Comparison of ENCODE assay signal across 8 mouse cellular contexts in the genomic region with DNA sequence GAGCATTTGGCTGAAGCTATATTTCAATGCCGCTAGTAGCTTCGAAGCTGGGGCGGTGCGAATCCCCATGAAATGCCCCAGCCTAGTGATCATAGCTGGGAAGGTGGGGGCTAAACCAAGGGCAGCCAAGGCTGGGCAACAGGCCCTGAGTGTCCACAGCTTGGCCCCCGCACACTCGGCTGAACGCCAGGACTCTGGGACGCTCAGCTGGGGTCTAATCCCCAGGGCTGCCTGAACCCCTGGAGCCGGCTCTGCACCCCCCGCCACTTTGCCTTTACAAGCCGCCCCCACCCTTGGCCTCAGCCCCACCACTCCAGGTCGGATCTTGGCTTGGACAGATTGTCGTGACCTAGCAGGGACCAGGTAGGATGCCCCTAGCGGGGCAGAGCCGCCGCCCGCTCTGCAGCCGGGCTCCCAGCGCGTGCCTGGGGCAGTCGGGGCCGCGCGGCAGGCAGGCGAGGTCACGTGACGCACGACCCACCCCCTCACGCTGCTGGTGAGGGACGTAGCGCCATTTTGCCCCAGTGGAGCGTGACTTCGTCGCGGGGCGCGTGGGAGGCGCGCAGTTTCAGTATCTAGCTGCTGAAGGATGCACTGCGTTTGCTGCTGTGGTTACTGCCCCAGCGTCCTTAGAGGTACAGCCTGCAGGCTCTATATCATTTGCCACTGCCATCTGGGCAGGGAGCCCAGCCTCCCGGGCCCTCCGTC. TPM values are rescaled to one million over a fixed set of nuclear protein-coding genes. Genes with fewer than 3 reads are reported as not detected.
DNase-seq lines count a peak whose midpoint lies in the region; ATAC-seq and TF ChIP-seq lines count a peak whose summit lies in the region.

No protein-coding gene starts in this region.

- H3K9ac ChIP-seq in forebrain, embryonic 13.5 days = peak overlapping the region; percentile 70
- peak overlapping the region; percentile 40; the same call in 1 of the 2 replicates for H3K9ac ChIP-seq in heart, postnatal 0 days (replicated peaks; ENCODE audit: low read depth, low read length)
- peak overlapping the region; percentile 50 for H3K9ac ChIP-seq in liver, embryonic 12.5 days

- TF ChIP-seq CTCF in heart, postnatal 0 days (IDR thresholded peaks at IDR 0.05; ENCODE audit: low read depth) = no peak

- WGBS in forebrain, embryonic 13.5 days = under 1% methylated on average over 43 of the region's 43 CpGs
- WGBS in heart, postnatal 0 days = 2% methylated on average over 42 of the region's 43 CpGs
- 3% methylated on average over 43 of the region's 43 CpGs for WGBS in liver, embryonic 12.5 days (ENCODE audit: insufficient replicate concordance)

- peaks cover 13% of the 10 kb centered on the region for H3K4me1 ChIP-seq in brown adipose tissue, adult 24 weeks (ENCODE audit: control insufficient read depth, insufficient read depth, insufficient read length, low read length)
- H3K4me1 ChIP-seq in forebrain, embryonic 13.5 days = peaks cover 18% of the 10 kb centered on the region
- peaks cover 17% of the 10 kb centered on the region for H3K4me1 ChIP-seq in heart, postnatal 0 days (ENCODE audit: control insufficient read depth, insufficient read depth)
- peaks cover 18% of the 10 kb centered on the region for H3K4me1 ChIP-seq in liver, embryonic 12.5 days

- peak; percentile 91 for DNase-seq in CD4-positive helper T cell, adult 2 months (ENCODE audit: low read depth, low spot score)
- DNase-seq in heart, postnatal 0 days (ENCODE audit: low spot score) = peak; percentile 64
- DNase-seq in kidney, postnatal 25 days = peak; percentile 66 to 80
- peak; percentile 84 for DNase-seq in naive thymus-derived CD4-positive, alpha-beta T cell, adult 2 months (ENCODE audit: low read depth)
- DNase-seq in splenic B cell, adult 2 months (ENCODE audit: low read depth, low spot score) = peak; percentile 96

- H3K27me3 ChIP-seq in forebrain, embryonic 13.5 days = peaks cover 34% of the 10 kb centered on the region
- peaks cover 45% of the 10 kb centered on the region for H3K27me3 ChIP-seq in heart, postnatal 0 days (ENCODE audit: control insufficient read depth, insufficient read depth, low read length)
- H3K27me3 ChIP-seq in liver, embryonic 12.5 days (replicated peaks) = peaks cover 55% of the 10 kb centered on the region
- H3K27me3 ChIP-seq in splenic B cell, adult 2 months (ENCODE audit: control insufficient read depth, insufficient read depth, low read length, poor library complexity, severe bottlenecking) = no peaks in the 10 kb centered on the region

- no peak for TF ChIP-seq EP300 in heart, postnatal 0 days (IDR thresholded peaks at IDR 0.05; ENCODE audit: low read depth)

- H3K27ac ChIP-seq in brown adipose tissue, adult 24 weeks (replicated peaks; ENCODE audit: low read depth, low read length) = no peak overlapping the region
- H3K27ac ChIP-seq in forebrain, embryonic 13.5 days = peak overlapping the region; percentile 25; the same call in 1 of the 2 replicates
- no peak overlapping the region; the same call in 1 of the 2 replicates for H3K27ac ChIP-seq in heart, postnatal 0 days (ENCODE audit: low read depth)
- H3K27ac ChIP-seq in liver, embryonic 12.5 days = 0 out of 2 replicates have a peak overlapping the region, but pooled peaks have one; percentile 11

- no peaks in the 10 kb centered on the region for H3K9me3 ChIP-seq in forebrain, embryonic 13.5 days (replicated peaks)
- H3K9me3 ChIP-seq in heart, postnatal 0 days (replicated peaks; ENCODE audit: control insufficient read depth, low read length) = no peaks in the 10 kb centered on the region
- H3K9me3 ChIP-seq in liver, embryonic 12.5 days (replicated peaks) = no peaks in the 10 kb centered on the region

- peak overlapping the region; percentile 49 for H3K4me3 ChIP-seq in brown adipose tissue, adult 24 weeks (ENCODE audit: insufficient read depth, low read depth, low read length)
- peak overlapping the region; percentile 49 for H3K4me3 ChIP-seq in forebrain, embryonic 13.5 days
- peak overlapping the region; percentile 51 for H3K4me3 ChIP-seq in heart, postnatal 0 days (ENCODE audit: low read depth, low read length)
- H3K4me3 ChIP-seq in liver, embryonic 12.5 days = peak overlapping the region; percentile 54

- peak; percentile 93 for ATAC-seq in forebrain, embryonic 13.5 days
- ATAC-seq in heart, postnatal 0 days (ENCODE audit: insufficient read depth, low read depth) = peak; percentile 89
- peak; percentile 76 for ATAC-seq in liver, embryonic 12.5 days

- H3K36me3 ChIP-seq in forebrain, embryonic 13.5 days (ENCODE audit: poor library complexity, severe bottlenecking) = no peaks in the 10 kb centered on the region
- H3K36me3 ChIP-seq in heart, postnatal 0 days (replicated peaks; ENCODE audit: control insufficient read depth, insufficient read depth, low read length) = no peaks in the 10 kb centered on the region
- no peaks in the 10 kb centered on the region for H3K36me3 ChIP-seq in liver, embryonic 12.5 days
- H3K36me3 ChIP-seq in splenic B cell, adult 2 months (ENCODE audit: control insufficient read depth, insufficient read depth, low read length, poor library complexity, severe bottlenecking) = no peaks in the 10 kb centered on the region

- H3K4me2 ChIP-seq in forebrain, embryonic 13.5 days = peak overlapping the region; percentile 96
- H3K4me2 ChIP-seq in heart, postnatal 0 days (ENCODE audit: low read depth, low read length) = peak overlapping the region; percentile 92
- H3K4me2 ChIP-seq in liver, embryonic 12.5 days = peak overlapping the region; percentile 74

RNA-seq across cellular contexts. Expression of a gene that starts 0.5 kb away (rescaled TPM):
- polyA plus RNA-seq in brown adipose tissue, adult 24 weeks (2012; ENCODE audit: insufficient read depth, insufficient read length, missing spikeins) = not detected in 2 replicates
- 1.6 and 1.8 TPM in 2 replicates for polyA plus RNA-seq in forebrain, embryonic 13.5 days (2015; fragmentation: Nextera tagmentation; extraction: Ambion mirVana)
- total RNA-seq in heart, postnatal 0 days (2014; rRNA removed; ENCODE audit: low replicate concordance) = 0.27 and 1.2 TPM in 2 replicates
- 0.31 and 0.40 TPM in 2 replicates for polyA plus RNA-seq in heart, postnatal 0 days (2015; fragmentation: Nextera tagmentation; extraction: Ambion mirVana)
- 0.66 and 0.81 TPM in 2 replicates for polyA plus RNA-seq in liver, embryonic 12.5 days (2016; fragmentation: Nextera tagmentation; extraction: Ambion mirVana)

RNA-seq across cellular contexts. Expression of a gene that starts 14.7 kb away (rescaled TPM):
- polyA plus RNA-seq in brown adipose tissue, adult 24 weeks (2012; ENCODE audit: insufficient read depth, insufficient read length, missing spikeins) = 4.5 and 5.7 TPM in 2 replicates
- polyA plus RNA-seq in forebrain, embryonic 13.5 days (2015; fragmentation: Nextera tagmentation; extraction: Ambion mirVana) = 8.3 and 8.8 TPM in 2 replicates
- total RNA-seq in heart, postnatal 0 days (2014; rRNA removed; ENCODE audit: low replicate concordance) = 12.1 and 12.3 TPM in 2 replicates
- polyA plus RNA-seq in heart, postnatal 0 days (2015; fragmentation: Nextera tagmentation; extraction: Ambion mirVana) = 3.0 TPM in 2 replicates
- 7.6 and 8.5 TPM in 2 replicates for polyA plus RNA-seq in liver, embryonic 12.5 days (2016; fragmentation: Nextera tagmentation; extraction: Ambion mirVana)

Comparison
In these comparisons a context has a peak if more than half of its experiments do, and no peak if none do; other contexts are left out.
1. H3K27ac ChIP-seq: peak in forebrain, embryonic 13.5 days (single experiment) and liver, embryonic 12.5 days (single experiment); none in brown adipose tissue, adult 24 weeks (single experiment) and heart, postnatal 0 days (single experiment).
2. Peak in every context shown above with its lines, with median percentiles within 50 percentile points of each other: DNase-seq, H3K4me3 ChIP-seq, ATAC-seq, H3K4me2 ChIP-seq and H3K9ac ChIP-seq.